Mouse (Mus musculus): Measurements from ENCODE around the gene Reg1. TPM values are rescaled to one million over a fixed set of nuclear protein-coding genes. Genes with fewer than 3 reads are reported as not detected.
"Not testable (repeated sequence)": the region's sequence is repeated elsewhere in the genome, so short reads cannot be mapped to it uniquely, and the experiment has no call there.

Gene Reg1
- not detected in 2 replicates for polyA plus RNA-seq (2015; fragmentation: Nextera tagmentation; extraction: Ambion mirVana)

- not testable (repeated sequence) for H3K4me2 ChIP-seq; H3K4me1 ChIP-seq (replicated peaks); ATAC-seq (ENCODE audit: low FRiP score); H3K27me3 ChIP-seq; H3K9ac ChIP-seq; H3K9me3 ChIP-seq; H3K36me3 ChIP-seq; H3K27ac ChIP-seq; H3K4me3 ChIP-seq
Observed at GRCm38 (mm10) chr6:78422411-78422810, at the start of gene Reg1. Gene Reg1, plus strand, starts transcription at chr6:78422711.

- Histone ChIP-seq H3K4me3 (no peak within 1 kb of the TSS), H3K27me3 (no peaks in the 10 kb centered on the region), H3K4me1 (replicated peaks) (no peaks in the 10 kb centered on the region), H3K9ac (no peak within 1 kb of the TSS), H3K4me2 (no peak within 1 kb of the TSS), H3K36me3 (no peaks in the 10 kb centered on the region), H3K27ac (no peak within 1 kb of the TSS), H3K9me3 (no peaks in the 10 kb centered on the region)
- no peak for ATAC-seq (ENCODE audit: low FRiP score)
- WGBS: 80% methylated on average over 2 of the region's 2 CpGs
Observed at GRCm38 (mm10) chr6:78378765-78379164, 43.7 kb upstream of the Reg1 start, which contains the start of gene Reg3d. Gene Reg3d, minus strand, starts transcription at chr6:78378865.

GRCm38 (mm10) chr6:78380409-78380808 is 42.1 kb upstream of the Reg1 start, which contains the start of gene Reg3a:
Gene Reg3a, plus strand, starts transcription at chr6:78380709.
- ATAC-seq (ENCODE audit: low FRiP score): no peak
- Histone ChIP-seq H3K27me3 (no peaks in the 10 kb centered on the region), H3K4me3 (no peak within 1 kb of the TSS), H3K4me2 (no peak within 1 kb of the TSS), H3K9me3 (no peaks in the 10 kb centered on the region), H3K36me3 (no peaks in the 10 kb centered on the region), H3K4me1 (replicated peaks) (no peaks in the 10 kb centered on the region), H3K27ac (no peak within 1 kb of the TSS), H3K9ac (no peak within 1 kb of the TSS)

GRCm38 (mm10) chr6:78385609-78386008 is 36.9 kb upstream of the Reg1 start:
- Histone ChIP-seq H3K4me3 (no peak overlapping the region), H3K27me3 (no peaks in the 10 kb centered on the region), H3K4me2 (no peak overlapping the region), H3K27ac (no peak overlapping the region), H3K9ac (no peak overlapping the region), H3K9me3 (no peaks in the 10 kb centered on the region), H3K36me3 (no peaks in the 10 kb centered on the region), H3K4me1 (replicated peaks) (no peaks in the 10 kb centered on the region)
- 84% methylated on average over 3 of the region's 3 CpGs for WGBS
- no peak for ATAC-seq (ENCODE audit: low FRiP score)

GRCm38 (mm10) chr6:78395323-78395722 is 27.2 kb upstream of the Reg1 start, which contains the start of gene Reg2:
Gene Reg2, plus strand, starts transcription at chr6:78395623.
- H3K4me3 ChIP-seq; H3K9ac ChIP-seq; H3K4me1 ChIP-seq (replicated peaks); H3K27me3 ChIP-seq; H3K36me3 ChIP-seq; H3K27ac ChIP-seq; ATAC-seq (ENCODE audit: low FRiP score); H3K9me3 ChIP-seq; H3K4me2 ChIP-seq: not testable (repeated sequence)
- WGBS: 96% methylated on average over 4 of the region's 17 CpGs

- Histone ChIP-seq H3K4me3 (no peak overlapping the region), H3K27ac (no peak overlapping the region), H3K9ac (no peak overlapping the region), H3K36me3 (no peaks in the 10 kb centered on the region), H3K4me1 (replicated peaks) (no peaks in the 10 kb centered on the region), H3K9me3 (no peaks in the 10 kb centered on the region), H3K27me3 (no peaks in the 10 kb centered on the region), H3K4me2 (no peak overlapping the region)
- ATAC-seq (ENCODE audit: low FRiP score): no peak
- WGBS: 82% methylated on average over 3 of the region's 3 CpGs
Observed at GRCm38 (mm10) chr6:78425497-78425896, 3.0 kb downstream of the Reg1 start.

GRCm38 (mm10) chr6:78447202-78447601 is 24.7 kb downstream of the Reg1 start:
- no peak overlapping the region for H3K4me3 ChIP-seq
- no peak overlapping the region for H3K4me2 ChIP-seq
- H3K9me3 ChIP-seq: no peaks in the 10 kb centered on the region
- no peak overlapping the region for H3K9ac ChIP-seq
- ATAC-seq (ENCODE audit: low FRiP score): no peak
- no peaks in the 10 kb centered on the region for H3K36me3 ChIP-seq
- no peaks in the 10 kb centered on the region for H3K4me1 ChIP-seq (replicated peaks)
- no peak overlapping the region for H3K27ac ChIP-seq
- no peaks in the 10 kb centered on the region for H3K27me3 ChIP-seq
- WGBS: 76% methylated on average over 1 of the region's 1 CpGs

GRCm38 (mm10) chr6:78448409-78448808 is 25.9 kb downstream of the Reg1 start:
- Histone ChIP-seq H3K9ac (no peak overlapping the region), H3K4me1 (replicated peaks) (no peaks in the 10 kb centered on the region), H3K9me3 (no peaks in the 10 kb centered on the region), H3K27ac (no peak overlapping the region), H3K4me3 (no peak overlapping the region), H3K36me3 (no peaks in the 10 kb centered on the region), H3K4me2 (no peak overlapping the region), H3K27me3 (no peaks in the 10 kb centered on the region)
- no peak for ATAC-seq (ENCODE audit: low FRiP score)

- Histone ChIP-seq H3K9me3 (no peaks in the 10 kb centered on the region), H3K4me1 (replicated peaks) (no peaks in the 10 kb centered on the region), H3K9ac (no peak overlapping the region), H3K27me3 (no peaks in the 10 kb centered on the region), H3K4me2 (no peak overlapping the region), H3K27ac (no peak overlapping the region), H3K4me3 (no peak overlapping the region), H3K36me3 (no peaks in the 10 kb centered on the region)
- 94% methylated on average over 2 of the region's 2 CpGs for WGBS
- ATAC-seq (ENCODE audit: low FRiP score): no peak
Observed at GRCm38 (mm10) chr6:78452804-78453203, 30.3 kb downstream of the Reg1 start.

GRCm38 (mm10) chr6:78460191-78460825 is 37.8 kb downstream of the Reg1 start:
- 55% methylated on average over 3 of the region's 3 CpGs for WGBS
- ATAC-seq (ENCODE audit: low FRiP score): no peak
- H3K9me3 ChIP-seq: no peaks in the 10 kb centered on the region

GRCm38 (mm10) chr6:78462360-78462759 is 39.8 kb downstream of the Reg1 start:
- no peak for ATAC-seq (ENCODE audit: low FRiP score)
- no peaks in the 10 kb centered on the region for H3K27me3 ChIP-seq
- no peaks in the 10 kb centered on the region for H3K9me3 ChIP-seq
- no peak overlapping the region for H3K9ac ChIP-seq
- WGBS: 84% methylated on average over 2 of the region's 2 CpGs
- no peak overlapping the region for H3K4me3 ChIP-seq
- no peaks in the 10 kb centered on the region for H3K4me1 ChIP-seq (replicated peaks)
- H3K4me2 ChIP-seq: no peak overlapping the region
- H3K36me3 ChIP-seq: no peaks in the 10 kb centered on the region
- H3K27ac ChIP-seq: no peak overlapping the region

More at GRCm38 (mm10) chr6:78460191-78460825, 37.8 kb downstream of the Reg1 start:
- no peaks in the 10 kb centered on the region for H3K27me3 ChIP-seq
- H3K27ac ChIP-seq: no peak overlapping the region
- no peaks in the 10 kb centered on the region for H3K36me3 ChIP-seq
- H3K4me3 ChIP-seq: no peak overlapping the region
- H3K4me2 ChIP-seq: no peak overlapping the region
- H3K9ac ChIP-seq: no peak overlapping the region
- H3K4me1 ChIP-seq (replicated peaks): no peaks in the 10 kb centered on the region

GRCm38 (mm10) chr6:78463266-78463665 is 40.8 kb downstream of the Reg1 start:
- no peaks in the 10 kb centered on the region for H3K9me3 ChIP-seq

GRCm38 (mm10) chr6:78468772-78469171 is 46.3 kb downstream of the Reg1 start, which contains the start of gene Reg3g:
Gene Reg3g, minus strand, starts transcription at chr6:78468872.
- no peak within 1 kb of the TSS for H3K4me2 ChIP-seq
- WGBS: 93% methylated on average over 2 of the region's 2 CpGs

More at GRCm38 (mm10) chr6:78463266-78463665, 40.8 kb downstream of the Reg1 start:
- no peak overlapping the region for H3K9ac ChIP-seq
- WGBS: 88% methylated on average over 2 of the region's 2 CpGs
- no peak overlapping the region for H3K4me2 ChIP-seq
- no peaks in the 10 kb centered on the region for H3K4me1 ChIP-seq (replicated peaks)
- no peaks in the 10 kb centered on the region for H3K27me3 ChIP-seq
- ATAC-seq (ENCODE audit: low FRiP score): no peak
- H3K36me3 ChIP-seq: no peaks in the 10 kb centered on the region
- H3K27ac ChIP-seq: no peak overlapping the region
- H3K4me3 ChIP-seq: no peak overlapping the region

More at GRCm38 (mm10) chr6:78468772-78469171, 46.3 kb downstream of the Reg1 start, which contains the start of gene Reg3g:
- Histone ChIP-seq H3K36me3 (no peaks in the 10 kb centered on the region), H3K27me3 (no peaks in the 10 kb centered on the region), H3K27ac (no peak within 1 kb of the TSS), H3K4me1 (replicated peaks) (no peaks in the 10 kb centered on the region), H3K9me3 (no peaks in the 10 kb centered on the region), H3K9ac (no peak within 1 kb of the TSS), H3K4me3 (no peak within 1 kb of the TSS)
- ATAC-seq (ENCODE audit: low FRiP score): no peak

All from hindbrain, embryonic 13.5 days (tissue).